Mouse (Mus musculus): Measurements from ENCODE around the gene Mrpl37.

DNA sequence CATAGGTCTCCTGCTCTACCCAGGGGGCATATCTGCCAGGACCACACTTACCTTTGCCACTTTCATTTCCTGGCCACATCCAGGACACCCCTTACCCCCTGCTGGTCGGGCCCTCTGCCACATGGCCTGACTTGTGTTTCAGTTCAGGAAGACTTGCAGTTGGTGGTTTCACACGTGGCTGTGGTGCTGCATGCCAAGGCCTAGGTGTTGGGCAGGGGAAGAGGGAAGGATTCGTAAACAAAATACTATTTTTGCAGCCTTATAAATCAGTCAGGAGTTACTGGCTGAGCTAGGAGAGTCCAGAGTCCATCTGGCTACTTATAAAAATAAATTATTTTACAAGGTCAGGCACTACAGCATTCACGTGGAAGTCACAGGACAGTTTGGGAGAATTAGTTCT, 60.4 kb downstream of the Mrpl37 start:
- TF ChIP-seq CTCF (IDR thresholded peaks at IDR 0.05) (no peak), EP300 (IDR thresholded peaks at IDR 0.05; ENCODE audit: insufficient read depth, low read depth, low read length) (no peak), POLR2A (IDR thresholded peaks at IDR 0.05; ENCODE audit: insufficient read depth, low read depth, low read length) (no peak)
